Mouse (Mus musculus): ENCODE results near the gene S1pr5. TPM values are rescaled to one million over a fixed set of nuclear protein-coding genes. Genes with fewer than 3 reads are reported as not detected.
"Not testable (repeated sequence)": the region's sequence is repeated elsewhere in the genome, so short reads cannot be mapped to it uniquely, and the experiment has no call there.

S1pr5 gene
- 0.32 and 0.47 TPM in 2 replicates for polyA plus RNA-seq (2012; rRNA removed)

GRCm38 (mm10) chr9:21248326-21248725 is at the start of gene S1pr5:
S1pr5 (minus strand) TSS chr9:21248443.
- no peak for DNase-seq (ENCODE audit: low spot score)

- no peak for DNase-seq (ENCODE audit: low spot score)
Measured at GRCm38 (mm10) chr9:21292271-21292670, 44.0 kb upstream of the S1pr5 start.

- not testable (repeated sequence) for DNase-seq (ENCODE audit: low spot score)
Measured at GRCm38 (mm10) chr9:21291868-21292267, 43.6 kb upstream of the S1pr5 start.

- DNase-seq (ENCODE audit: low spot score): peak; percentile 92
Measured at GRCm38 (mm10) chr9:21291022-21291787, 43.0 kb upstream of the S1pr5 start, which contains the start of gene Cdkn2d. Cdkn2d (minus strand) TSS chr9:21291407.

- DNase-seq (ENCODE audit: low spot score): no peak
Measured at GRCm38 (mm10) chr9:21290589-21290988, 42.3 kb upstream of the S1pr5 start.

GRCm38 (mm10) chr9:21289337-21289671 is 41.1 kb upstream of the S1pr5 start:
- no peak for DNase-seq (ENCODE audit: low spot score)

GRCm38 (mm10) chr9:21288404-21289336 is 40.4 kb upstream of the S1pr5 start:
- DNase-seq (ENCODE audit: low spot score): no peak

GRCm38 (mm10) chr9:21287571-21288402 is 39.5 kb upstream of the S1pr5 start, which contains the start of gene Kri1:
Kri1 (minus strand) TSS chr9:21287969.
- peak; percentile 96 for DNase-seq (ENCODE audit: low spot score)

GRCm38 (mm10) chr9:21286753-21287152 is 38.5 kb upstream of the S1pr5 start:
- no peak for DNase-seq (ENCODE audit: low spot score)

GRCm38 (mm10) chr9:21283994-21284393 is 35.8 kb upstream of the S1pr5 start:
- DNase-seq (ENCODE audit: low spot score): no peak

GRCm38 (mm10) chr9:21283591-21283990 is 35.3 kb upstream of the S1pr5 start:
- no peak for DNase-seq (ENCODE audit: low spot score)

GRCm38 (mm10) chr9:21277776-21278175 is 29.5 kb upstream of the S1pr5 start:
- DNase-seq (ENCODE audit: low spot score): no peak

GRCm38 (mm10) chr9:21276307-21276706 is 28.1 kb upstream of the S1pr5 start:
- DNase-seq (ENCODE audit: low spot score): no peak

- DNase-seq (ENCODE audit: low spot score): no peak
Measured at GRCm38 (mm10) chr9:21275727-21276126, 27.5 kb upstream of the S1pr5 start.

- DNase-seq (ENCODE audit: low spot score): no peak
Measured at GRCm38 (mm10) chr9:21275013-21275710, 26.9 kb upstream of the S1pr5 start.

GRCm38 (mm10) chr9:21274336-21274735 is 26.1 kb upstream of the S1pr5 start:
- DNase-seq (ENCODE audit: low spot score): no peak

- no peak for DNase-seq (ENCODE audit: low spot score)
Measured at GRCm38 (mm10) chr9:21273520-21274228, 25.4 kb upstream of the S1pr5 start.

- no peak for DNase-seq (ENCODE audit: low spot score)
Measured at GRCm38 (mm10) chr9:21273094-21273493, 24.9 kb upstream of the S1pr5 start.

- no peak for DNase-seq (ENCODE audit: low spot score)
Measured at GRCm38 (mm10) chr9:21272391-21272790, 24.1 kb upstream of the S1pr5 start.

- DNase-seq (ENCODE audit: low spot score): not testable (repeated sequence)
Measured at GRCm38 (mm10) chr9:21269590-21269989, 21.3 kb upstream of the S1pr5 start.

Data from urinary bladder, adult 2 months (tissue).